Mouse (Mus musculus): ENCODE data around the gene Prpf40b. TPM values are rescaled to one million over a fixed set of nuclear protein-coding genes. Genes with fewer than 3 reads are reported as not detected.

Prpf40b gene
- polyA plus RNA-seq, 1 experiment from 2014 or later = 8.0 TPM

DNA sequence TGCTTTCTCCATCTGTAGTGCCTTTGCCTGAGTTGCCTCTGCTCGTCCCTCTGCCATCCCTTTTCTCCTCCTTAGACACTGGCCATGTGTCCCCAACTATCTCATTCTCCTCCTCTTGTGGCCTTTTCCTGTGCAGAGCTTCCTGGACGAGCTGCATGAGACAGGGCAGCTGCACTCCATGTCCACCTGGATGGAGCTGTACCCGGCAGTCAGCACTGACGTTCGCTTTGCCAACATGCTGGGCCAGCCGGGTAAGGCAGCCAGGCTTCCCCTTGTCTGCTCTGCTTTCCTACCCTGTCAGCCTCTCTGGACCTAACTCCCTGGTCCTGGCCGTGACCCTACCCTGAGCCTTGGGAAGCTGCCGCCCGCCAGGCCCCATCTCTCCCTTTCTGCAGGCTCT is 14.7 kb downstream of the Prpf40b start:
- Histone ChIP-seq H3K9ac (ENCODE audit: low read depth, low read length) (no peak overlapping the region), H3K36me3 (ENCODE audit: control insufficient read depth, insufficient read depth) (0 out of 2 replicates have a peak, but pooled peaks cover 2% of the 10 kb centered on the region), H3K4me1 (ENCODE audit: control insufficient read depth, low read depth, low read length) (no peaks in the 10 kb centered on the region), H3K4me3 (ENCODE audit: low read depth, low read length) (no peak overlapping the region), H3K9me3 (replicated peaks; ENCODE audit: control insufficient read depth, low read length) (no peaks in the 10 kb centered on the region), H3K4me2 (ENCODE audit: low read depth, low read length) (no peak overlapping the region), H3K27me3 (ENCODE audit: control insufficient read depth, insufficient read depth, low read depth, low read length) (no peaks in the 10 kb centered on the region), H3K27ac (ENCODE audit: low read length) (no peak overlapping the region)
- 79% methylated on average over 9 of the region's 9 CpGs for WGBS (ENCODE audit: insufficient replicate concordance)
- no peak for ATAC-seq (ENCODE audit: low read depth)

- WGBS (ENCODE audit: insufficient replicate concordance) = 77% methylated on average over 5 of the region's 5 CpGs
- no peak overlapping the region for H3K9ac ChIP-seq (ENCODE audit: low read depth, low read length)
- H3K27me3 ChIP-seq (ENCODE audit: control insufficient read depth, insufficient read depth, low read depth, low read length) = no peaks in the 10 kb centered on the region
- H3K36me3 ChIP-seq (ENCODE audit: control insufficient read depth, insufficient read depth) = 0 out of 2 replicates have a peak, but pooled peaks cover 2% of the 10 kb centered on the region
- H3K4me3 ChIP-seq (ENCODE audit: low read depth, low read length) = no peak overlapping the region
- no peak overlapping the region for H3K27ac ChIP-seq (ENCODE audit: low read length)
- ATAC-seq (ENCODE audit: low read depth) = no peak
- no peak overlapping the region for H3K4me2 ChIP-seq (ENCODE audit: low read depth, low read length)
- H3K4me1 ChIP-seq (ENCODE audit: control insufficient read depth, low read depth, low read length) = no peaks in the 10 kb centered on the region
- H3K9me3 ChIP-seq (replicated peaks; ENCODE audit: control insufficient read depth, low read length) = no peaks in the 10 kb centered on the region
Measured at GRCm38 (mm10) chr15:99310617-99311016, 15.7 kb downstream of the Prpf40b start.

GRCm38 (mm10) chr15:99314891-99315290 is 20.0 kb downstream of the Prpf40b start:
- Histone ChIP-seq H3K4me2 (ENCODE audit: low read depth, low read length) (no peak overlapping the region), H3K4me1 (ENCODE audit: control insufficient read depth, low read depth, low read length) (no peaks in the 10 kb centered on the region), H3K27ac (ENCODE audit: low read length) (no peak overlapping the region), H3K9ac (ENCODE audit: low read depth, low read length) (no peak overlapping the region), H3K36me3 (ENCODE audit: control insufficient read depth, insufficient read depth) (0 out of 2 replicates have a peak, but pooled peaks cover 2% of the 10 kb centered on the region), H3K27me3 (ENCODE audit: control insufficient read depth, insufficient read depth, low read depth, low read length) (no peaks in the 10 kb centered on the region), H3K9me3 (replicated peaks; ENCODE audit: control insufficient read depth, low read length) (no peaks in the 10 kb centered on the region), H3K4me3 (ENCODE audit: low read depth, low read length) (no peak overlapping the region)
- ATAC-seq (ENCODE audit: low read depth) = 0 out of 2 replicates have a peak, but pooled peaks have one; percentile 16
- WGBS (ENCODE audit: insufficient replicate concordance) = 82% methylated on average over 16 of the region's 16 CpGs

- Histone ChIP-seq H3K36me3 (ENCODE audit: control insufficient read depth, insufficient read depth) (no peaks in the 10 kb centered on the region), H3K9ac (ENCODE audit: low read depth, low read length) (no peak overlapping the region), H3K27me3 (ENCODE audit: control insufficient read depth, insufficient read depth, low read depth, low read length) (no peaks in the 10 kb centered on the region), H3K27ac (ENCODE audit: low read length) (peak overlapping the region; percentile 34; the same call in 1 of the 2 replicates), H3K4me1 (ENCODE audit: control insufficient read depth, low read depth, low read length) (no peaks in the 10 kb centered on the region), H3K9me3 (replicated peaks; ENCODE audit: control insufficient read depth, low read length) (no peaks in the 10 kb centered on the region), H3K4me3 (ENCODE audit: low read depth, low read length) (no peak overlapping the region), H3K4me2 (ENCODE audit: low read depth, low read length) (no peak overlapping the region)
- 56% methylated on average over 16 of the region's 16 CpGs for WGBS (ENCODE audit: insufficient replicate concordance)
- ATAC-seq (ENCODE audit: low read depth) = no peak
Measured at GRCm38 (mm10) chr15:99316314-99317266, 21.7 kb downstream of the Prpf40b start.

- WGBS (ENCODE audit: insufficient replicate concordance) = 58% methylated on average over 2 of the region's 2 CpGs
- Histone ChIP-seq H3K4me2 (ENCODE audit: low read depth, low read length) (no peak overlapping the region), H3K9me3 (replicated peaks; ENCODE audit: control insufficient read depth, low read length) (no peaks in the 10 kb centered on the region), H3K4me1 (ENCODE audit: control insufficient read depth, low read depth, low read length) (no peaks in the 10 kb centered on the region), H3K36me3 (ENCODE audit: control insufficient read depth, insufficient read depth) (peaks cover 2% of the 10 kb centered on the region; the same call in 1 of the 2 replicates), H3K9ac (ENCODE audit: low read depth, low read length) (no peak overlapping the region), H3K27me3 (ENCODE audit: control insufficient read depth, insufficient read depth, low read depth, low read length) (no peaks in the 10 kb centered on the region), H3K27ac (ENCODE audit: low read length) (peak overlapping the region; percentile 34; the same call in 1 of the 2 replicates), H3K4me3 (ENCODE audit: low read depth, low read length) (no peak overlapping the region)
- ATAC-seq (ENCODE audit: low read depth) = 0 out of 2 replicates have a peak, but pooled peaks have one; percentile 40
Measured at GRCm38 (mm10) chr15:99317267-99317651, 22.4 kb downstream of the Prpf40b start.

GRCm38 (mm10) chr15:99318071-99318470 is 23.2 kb downstream of the Prpf40b start:
- H3K27me3 ChIP-seq (ENCODE audit: control insufficient read depth, insufficient read depth, low read depth, low read length) = no peaks in the 10 kb centered on the region
- no peak overlapping the region for H3K9ac ChIP-seq (ENCODE audit: low read depth, low read length)
- no peak overlapping the region for H3K27ac ChIP-seq (ENCODE audit: low read length)
- H3K4me2 ChIP-seq (ENCODE audit: low read depth, low read length) = no peak overlapping the region
- H3K4me1 ChIP-seq (ENCODE audit: control insufficient read depth, low read depth, low read length) = no peaks in the 10 kb centered on the region
- WGBS (ENCODE audit: insufficient replicate concordance) = 71% methylated on average over 6 of the region's 6 CpGs
- peaks cover 3% of the 10 kb centered on the region for H3K36me3 ChIP-seq (ENCODE audit: control insufficient read depth, insufficient read depth)
- ATAC-seq (ENCODE audit: low read depth) = no peak
- no peak overlapping the region for H3K4me3 ChIP-seq (ENCODE audit: low read depth, low read length)
- no peaks in the 10 kb centered on the region for H3K9me3 ChIP-seq (replicated peaks; ENCODE audit: control insufficient read depth, low read length)

DNA sequence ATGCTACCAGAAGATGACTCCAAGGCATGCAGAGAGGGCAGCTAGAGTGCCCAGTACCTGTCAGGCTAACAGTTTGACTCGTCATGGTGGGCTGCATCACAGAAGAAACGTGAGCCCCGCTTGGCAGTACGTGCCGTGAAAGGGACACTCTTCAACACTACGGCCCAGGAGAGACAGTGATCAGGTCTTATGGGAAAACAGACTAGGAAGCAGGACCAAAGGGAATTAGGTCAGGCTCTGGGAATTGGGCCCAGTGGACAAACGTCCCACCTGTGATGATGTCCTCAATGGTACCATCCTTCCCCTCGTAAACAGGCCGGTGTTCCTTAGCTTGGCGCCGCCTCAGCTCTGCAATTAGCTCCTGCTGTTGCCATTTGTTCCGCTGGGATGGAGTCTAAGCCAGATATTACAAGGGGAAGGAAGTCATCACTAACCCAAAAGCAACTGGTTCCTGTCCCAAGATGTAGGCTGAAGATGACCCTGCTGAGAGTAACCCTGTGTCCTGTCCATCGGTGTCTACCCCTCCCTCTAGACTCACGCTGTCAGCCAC is 24.0 kb downstream of the Prpf40b start:
- Histone ChIP-seq H3K4me2 (ENCODE audit: low read depth, low read length) (no peak overlapping the region), H3K9me3 (replicated peaks; ENCODE audit: control insufficient read depth, low read length) (no peaks in the 10 kb centered on the region), H3K4me1 (ENCODE audit: control insufficient read depth, low read depth, low read length) (no peaks in the 10 kb centered on the region), H3K9ac (ENCODE audit: low read depth, low read length) (no peak overlapping the region), H3K27ac (ENCODE audit: low read length) (no peak overlapping the region), H3K27me3 (ENCODE audit: control insufficient read depth, insufficient read depth, low read depth, low read length) (no peaks in the 10 kb centered on the region), H3K4me3 (ENCODE audit: low read depth, low read length) (no peak overlapping the region), H3K36me3 (ENCODE audit: control insufficient read depth, insufficient read depth) (peaks cover 5% of the 10 kb centered on the region)
- WGBS (ENCODE audit: insufficient replicate concordance) = 66% methylated on average over 14 of the region's 14 CpGs
- no peak for ATAC-seq (ENCODE audit: low read depth)

- WGBS (ENCODE audit: insufficient replicate concordance) = 42% methylated on average over 3 of the region's 3 CpGs
- no peak overlapping the region for H3K4me2 ChIP-seq (ENCODE audit: low read depth, low read length)
- no peak overlapping the region for H3K9ac ChIP-seq (ENCODE audit: low read depth, low read length)
- H3K36me3 ChIP-seq (ENCODE audit: control insufficient read depth, insufficient read depth) = peaks cover 5% of the 10 kb centered on the region
- no peak overlapping the region for H3K27ac ChIP-seq (ENCODE audit: low read length)
- ATAC-seq (ENCODE audit: low read depth) = no peak
- no peak overlapping the region for H3K4me3 ChIP-seq (ENCODE audit: low read depth, low read length)
- no peaks in the 10 kb centered on the region for H3K4me1 ChIP-seq (ENCODE audit: control insufficient read depth, low read depth, low read length)
- no peaks in the 10 kb centered on the region for H3K9me3 ChIP-seq (replicated peaks; ENCODE audit: control insufficient read depth, low read length)
- no peaks in the 10 kb centered on the region for H3K27me3 ChIP-seq (ENCODE audit: control insufficient read depth, insufficient read depth, low read depth, low read length)
Measured at GRCm38 (mm10) chr15:99319411-99319871, 24.6 kb downstream of the Prpf40b start.

Measured in liver, embryonic 16.5 days (tissue).